Mouse (Mus musculus) heart, postnatal 0 days (tissue): ENCODE data around the gene Cox4i1.

Source experiments
- CTCF ChIP-seq: IDR thresholded peaks from 2 replicates; pipeline ENCODE4 v1.5.1; 2016; ENCODE audit warnings: antibody characterized with exemption, control low read depth, low read depth
- EP300 ChIP-seq: IDR thresholded peaks from 2 replicates; pipeline ENCODE4 v1.6.1; 2016; ENCODE audit warnings: antibody characterized with exemption, low read depth

GRCm38 (mm10) chr8:120665726-120666455 lies 2.1 kb upstream of the Cox4i1 start:
- TF ChIP-seq CTCF (peak; percentile 5; the same call in 1 of the 2 replicates), EP300 (no peak)
